Mouse (Mus musculus) megakaryocyte, adult 5-6 weeks (primary cell): Measurements from ENCODE around the gene Tnpo3. TPM values are rescaled to one million over a fixed set of nuclear protein-coding genes. Genes with fewer than 3 reads are reported as not detected.
A peak's percentile ranks its signal among the peaks of the same experiment; 100 is the strongest.

Experiments
- ATAC-seq: 2 replicates; pipeline ENCODE4 v1.8.0; 2016; ENCODE audit warnings: mild to moderate bottlenecking, inconsistent platforms; ENCODE audit not compliant: poor library complexity, severe bottlenecking
- total RNA-seq, 2 experiments: library from RNA; stranded (forward) in 1 of 2; stranded (reverse) in 1 of 2; fragments of 153-499, 151-499 nt in 1 of 2; fragments of 221-1000, 200-1000 nt in 1 of 2; gene quantifications; 2 replicates each; pipeline versions ENCODE4 v1.2.3 to v1.2.4; 2015 to 2017

Tnpo3 gene
- total RNA-seq, 2 experiments from 2014 or later: 50.3 to 54.6 TPM

- peak; percentile 71 for ATAC-seq
Observed at GRCm38 (mm10) chr6:29528561-29529443, 80.9 kb downstream of the Tnpo3 start.

GRCm38 (mm10) chr6:29528165-29528505 lies 81.6 kb downstream of the Tnpo3 start:
- ATAC-seq: no peak

GRCm38 (mm10) chr6:29527361-29528164 lies 82.1 kb downstream of the Tnpo3 start:
- no peak for ATAC-seq

GRCm38 (mm10) chr6:29526281-29527251 lies 83.1 kb downstream of the Tnpo3 start, which contains the start of gene Irf5:
TSS of gene Irf5 (plus strand) at chr6:29526625.
- ATAC-seq: peak; percentile 12; the same call in 1 of the 2 replicates

GRCm38 (mm10) chr6:29525256-29525655 lies 84.4 kb downstream of the Tnpo3 start:
- ATAC-seq: no peak

GRCm38 (mm10) chr6:29524034-29524489 lies 85.6 kb downstream of the Tnpo3 start:
- peak; percentile 57 for ATAC-seq

- no peak; the same call in 1 of the 2 replicates for ATAC-seq
Observed at GRCm38 (mm10) chr6:29523301-29524033, 86.2 kb downstream of the Tnpo3 start.

GRCm38 (mm10) chr6:29522626-29523300 lies 86.9 kb downstream of the Tnpo3 start:
- no peak for ATAC-seq

- ATAC-seq: peak; percentile 94
Observed at GRCm38 (mm10) chr6:29517139-29517538, 92.5 kb downstream of the Tnpo3 start.

GRCm38 (mm10) chr6:29513284-29513683 lies 96.4 kb downstream of the Tnpo3 start:
- ATAC-seq: peak; percentile 71

- no peak for ATAC-seq
Observed at GRCm38 (mm10) chr6:29509086-29509485, 100.6 kb downstream of the Tnpo3 start.

GRCm38 (mm10) chr6:29507447-29508309 lies 102.0 kb downstream of the Tnpo3 start, which contains the start of gene Kcp:
TSS of gene Kcp (minus strand) at chr6:29507952.
- no peak for ATAC-seq

GRCm38 (mm10) chr6:29506834-29507233 lies 102.9 kb downstream of the Tnpo3 start:
- no peak for ATAC-seq

GRCm38 (mm10) chr6:29505493-29505892 lies 104.2 kb downstream of the Tnpo3 start:
- ATAC-seq: no peak

- ATAC-seq: no peak
Observed at GRCm38 (mm10) chr6:29501599-29501998, 108.1 kb downstream of the Tnpo3 start.

- no peak for ATAC-seq
Observed at GRCm38 (mm10) chr6:29500810-29501209, 108.9 kb downstream of the Tnpo3 start.

- no peak for ATAC-seq
Observed at GRCm38 (mm10) chr6:29500177-29500576, 109.5 kb downstream of the Tnpo3 start.

GRCm38 (mm10) chr6:29497791-29498190 lies 111.9 kb downstream of the Tnpo3 start:
- ATAC-seq: no peak
